Mouse (Mus musculus): ENCODE data around the gene Tusc2. TPM values are rescaled to one million over a fixed set of nuclear protein-coding genes. Genes with fewer than 3 reads are reported as not detected.

Tusc2 gene
- total and polyA plus RNA-seq, 3 experiments, result 36.2 to 48.9 TPM; not detected in 1

GRCm38 (mm10) chr9:107586974-107587832 is 24.1 kb downstream of the Tusc2 start, which contains the start of gene Ifrd2:
TSS of gene Ifrd2 (plus strand) at chr9:107587642.
- peak; percentile 99 for DNase-seq (ENCODE audit: low read depth, low spot score)
- Histone ChIP-seq H3K9me3 (replicated peaks; ENCODE audit: insufficient read depth, low read length) (no peaks in the 10 kb centered on the region), H3K9ac (ENCODE audit: control insufficient read depth, low read depth, low read length, poor library complexity, severe bottlenecking) (peak within 1 kb of the TSS; percentile 99), H3K27me3 (ENCODE audit: control insufficient read depth in 1 of 2, insufficient read depth in 2 of 2, low read length in 2 of 2) (no peaks in the 10 kb centered on the region), H3K4me3 (ENCODE audit: control insufficient read depth in 1 of 2, insufficient read depth in 1 of 2, low read depth in 2 of 2, low read length in 2 of 2) (peak within 1 kb of the TSS; percentile 55 to 86), H3K79me2 (ENCODE audit: control insufficient read depth, insufficient read depth, low read length, poor library complexity) (peaks cover 47% of the 10 kb centered on the region), H3K36me3 (ENCODE audit: control insufficient read depth in 1 of 2, insufficient read depth in 2 of 2, low read length in 2 of 2) (peaks cover 4 to 29% of the 10 kb centered on the region in 2 experiments; a peak in 3 of 4 replicates), H3K27ac (ENCODE audit: control insufficient read depth, low read depth, low read length) (peak within 1 kb of the TSS; percentile 99), H3K4me1 (ENCODE audit: control insufficient read depth in 1 of 2, insufficient read depth in 2 of 2, low read length in 2 of 2) (peaks cover 16 to 31% of the 10 kb centered on the region in 2 experiments; a peak in 3 of 4 replicates)
- TF ChIP-seq USF2 (IDR thresholded peaks at IDR 0.05; ENCODE audit: borderline replicate concordance in 1 of 2, insufficient read depth in 1 of 2, low read depth in 1 of 2, low read length in 2 of 2) (no peak), MAFK (IDR thresholded peaks at IDR 0.05; ENCODE audit: borderline replicate concordance, low read depth, low read length) (no peak), ELF1 (IDR thresholded peaks at IDR 0.05; ENCODE audit: low read depth, low read length) (no peak; the same call in 1 of the 2 replicates), POLR2AphosphoS5 (IDR thresholded peaks at IDR 0.05; ENCODE audit: borderline replicate concordance, low read depth, low read length) (peak; percentile 83; the same call in 1 of the 2 replicates), MYC (IDR thresholded peaks at IDR 0.05; ENCODE audit: low read depth, low read length) (no peak), HCFC1 (IDR thresholded peaks at IDR 0.05; ENCODE audit: low read depth, low read length) (peak; percentile 97), GABPA (IDR thresholded peaks at IDR 0.05; ENCODE audit: low read depth, low read length) (no peak; the same call in 1 of the 2 replicates), NELFE (IDR thresholded peaks at IDR 0.05; ENCODE audit: low read depth, low read length) (peak; percentile 83), NRF1 (IDR thresholded peaks at IDR 0.05; ENCODE audit: insufficient read depth, low read depth, low read length, poor library complexity, severe bottlenecking) (peak; percentile 58; the same call in 1 of the 2 replicates), TCF12 (IDR thresholded peaks at IDR 0.05; ENCODE audit: low read depth, low read length) (peak; percentile 98), E2F4 (IDR thresholded peaks at IDR 0.05; ENCODE audit: borderline replicate concordance, low read depth, low read length) (no peak), JUND (IDR thresholded peaks at IDR 0.05; ENCODE audit: low read depth, low read length) (no peak), TAL1 (IDR thresholded peaks at IDR 0.05; ENCODE audit: low read length) (peak; percentile 98), CHD1 (IDR thresholded peaks at IDR 0.05; ENCODE audit: low read depth, low read length) (no peak), ZC3H11A (IDR thresholded peaks at IDR 0.05; ENCODE audit: low read depth, low read length) (no peak), ZMIZ1 (IDR thresholded peaks at IDR 0.05; ENCODE audit: low read depth, low read length) (no peak; the same call in 1 of the 2 replicates), KAT2A (conservative IDR thresholded peaks at IDR 0.05; ENCODE audit: low read depth, low read length) (peak; percentile 99), MXI1 (IDR thresholded peaks at IDR 0.05; ENCODE audit: low read depth, low read length) (no peak; the same call in 1 of the 2 replicates), TBP (IDR thresholded peaks at IDR 0.05; ENCODE audit: low read depth, low read length) (peak; percentile 90), RCOR1 (IDR thresholded peaks at IDR 0.05; ENCODE audit: low read depth, low read length) (peak; percentile 40; the same call in 1 of the 2 replicates), ZKSCAN1 (IDR thresholded peaks at IDR 0.05; ENCODE audit: low read depth, low read length) (no peak), BHLHE40 (IDR thresholded peaks at IDR 0.05; ENCODE audit: borderline replicate concordance, low read depth, low read length) (peak; percentile 70), CTCF (IDR thresholded peaks at IDR 0.05 in 2 of 3, conservative IDR thresholded peaks at IDR 0.05 in 1 of 3; ENCODE audit: control insufficient read depth in 1 of 3, insufficient read depth in 1 of 3, low read depth in 2 of 3, low read length in 3 of 3, poor library complexity in 1 of 3, severe bottlenecking in 1 of 3) (0 out of 6 replicates have a peak, but pooled peaks of 1 of the 3 experiments have one; percentile 12), SMC3 (IDR thresholded peaks at IDR 0.05; ENCODE audit: low read depth, low read length) (no peak), SIN3A (IDR thresholded peaks at IDR 0.05; ENCODE audit: low read length) (peak; percentile 93), CHD2 (IDR thresholded peaks at IDR 0.05; ENCODE audit: low read length) (peak; percentile 59), RAD21 (IDR thresholded peaks at IDR 0.05; ENCODE audit: low read depth, low read length) (no peak), MYB (IDR thresholded peaks at IDR 0.05; ENCODE audit: low read depth, low read length) (peak; percentile 80), UBTF (IDR thresholded peaks at IDR 0.05; ENCODE audit: borderline replicate concordance, insufficient read depth, low read depth, low read length) (no peak), MAZ (IDR thresholded peaks at IDR 0.05; ENCODE audit: low read depth, low read length) (peak; percentile 99), USF1 (IDR thresholded peaks at IDR 0.05; ENCODE audit: low read depth, low read length) (no peak), GATA1 (IDR thresholded peaks at IDR 0.05; ENCODE audit: low read depth, low read length) (peak; percentile 95), EP300 (IDR thresholded peaks at IDR 0.05; ENCODE audit: low read depth in 1 of 2, low read length in 2 of 2) (peak; percentile 86 to 95), POLR2A (IDR thresholded peaks at IDR 0.05; ENCODE audit: control insufficient read depth in 1 of 2, insufficient read depth in 1 of 2, low read depth in 1 of 2, low read length in 2 of 2, poor library complexity in 1 of 2) (peak in 1 of 2 experiments; percentile 91; a peak in 2 of 4 replicates)

Data from MEL (cell line).